Mouse (Mus musculus) kidney, adult 9 months (tissue): ENCODE results near the gene Ube2s.
A peak's percentile ranks its signal among the peaks of the same experiment; 100 is the strongest.

Source experiments
- DNase-seq: peaks from one replicate; pipeline ENCODE4 v3.0.0; 2022

Gene Ube2s

GRCm38 (mm10) chr7:4812303-4813104 lies at the start of gene Ube2s:
Ube2s (minus strand) TSS chr7:4812590.
- DNase-seq: peak; percentile 99

GRCm38 (mm10) chr7:4860926-4861325 lies 48.5 kb upstream of the Ube2s start:
- DNase-seq: peak; percentile 85

- no peak for DNase-seq
Observed at GRCm38 (mm10) chr7:4859418-4859978, 47.1 kb upstream of the Ube2s start.

GRCm38 (mm10) chr7:4857321-4857720 lies 44.9 kb upstream of the Ube2s start:
- DNase-seq: no peak

- DNase-seq: no peak
Observed at GRCm38 (mm10) chr7:4856508-4856907, 44.1 kb upstream of the Ube2s start.

- no peak for DNase-seq
Observed at GRCm38 (mm10) chr7:4853613-4854012, 41.2 kb upstream of the Ube2s start.

GRCm38 (mm10) chr7:4851315-4851688 lies 38.9 kb upstream of the Ube2s start:
- DNase-seq: no peak

- DNase-seq: no peak
Observed at GRCm38 (mm10) chr7:4850621-4851314, 38.4 kb upstream of the Ube2s start.

GRCm38 (mm10) chr7:4849372-4849771 lies 37.0 kb upstream of the Ube2s start:
- no peak for DNase-seq

GRCm38 (mm10) chr7:4844917-4845309 lies 32.5 kb upstream of the Ube2s start:
- peak; percentile 68 for DNase-seq

- DNase-seq: no peak
Observed at GRCm38 (mm10) chr7:4844245-4844916, 32.0 kb upstream of the Ube2s start, which contains the start of gene Shisa7. Shisa7 (minus strand) TSS chr7:4844696.

- no peak for DNase-seq
Observed at GRCm38 (mm10) chr7:4843604-4844244, 31.3 kb upstream of the Ube2s start.

- no peak for DNase-seq
Observed at GRCm38 (mm10) chr7:4842634-4843131, 30.3 kb upstream of the Ube2s start.

GRCm38 (mm10) chr7:4842077-4842476 lies 29.7 kb upstream of the Ube2s start:
- no peak for DNase-seq

GRCm38 (mm10) chr7:4837639-4838038 lies 25.2 kb upstream of the Ube2s start:
- DNase-seq: no peak

- peak; percentile 86 for DNase-seq
Observed at GRCm38 (mm10) chr7:4836351-4836792, 24.0 kb upstream of the Ube2s start.

- peak; percentile 24 for DNase-seq
Observed at GRCm38 (mm10) chr7:4835631-4836327, 23.4 kb upstream of the Ube2s start.

- DNase-seq: no peak
Observed at GRCm38 (mm10) chr7:4830476-4830875, 18.1 kb upstream of the Ube2s start.

GRCm38 (mm10) chr7:4825365-4825764 lies 13.0 kb upstream of the Ube2s start:
- no peak for DNase-seq

GRCm38 (mm10) chr7:4822162-4822907 lies 9.9 kb upstream of the Ube2s start:
- DNase-seq: peak; percentile 49

- no peak for DNase-seq
Observed at GRCm38 (mm10) chr7:4821690-4822089, 9.3 kb upstream of the Ube2s start.
